ENCODE assay signal across 8 mouse cellular contexts in the genomic region with DNA sequence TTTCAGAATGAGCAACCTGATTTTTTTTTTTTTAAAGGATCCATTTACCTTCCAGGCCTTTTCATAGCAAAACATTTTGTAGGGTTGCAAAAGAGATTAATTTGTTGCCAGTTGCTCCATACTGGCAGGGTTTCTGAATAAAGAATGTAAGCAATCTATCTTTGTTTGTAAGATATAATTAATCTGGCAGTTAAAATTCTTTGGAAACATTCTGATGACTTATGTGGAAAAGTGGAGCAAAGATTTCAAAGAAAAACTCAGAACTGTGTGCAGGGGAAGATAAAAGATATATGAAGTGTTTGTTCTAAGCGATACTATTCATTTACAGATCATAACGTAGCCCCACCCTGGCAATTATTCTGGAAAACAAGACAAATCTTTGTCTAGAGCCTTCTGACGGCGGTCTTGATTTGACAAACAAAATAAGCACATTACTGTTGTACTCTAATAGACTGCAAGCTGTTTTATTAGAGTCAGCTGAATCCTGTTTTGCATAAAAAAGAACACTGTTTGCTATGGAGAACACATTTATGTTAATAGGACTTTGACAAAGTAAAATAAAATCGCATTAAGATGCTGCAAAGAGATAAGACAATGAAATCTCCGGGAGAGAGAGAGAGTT.
DNase-seq lines count a peak whose midpoint lies in the region; ATAC-seq and TF ChIP-seq lines count a peak whose summit lies in the region.

No protein-coding gene starts in this region.

- no peak for ATAC-seq in cerebellum, adult (ENCODE audit: insufficient number of reproducible peaks, low FRiP score, low TSS enrichment)
- ATAC-seq in liver, postnatal 0 days: no peak
- no peak for ATAC-seq in liver, embryonic 12.5 days
- 0 out of 2 replicates have a peak, but pooled peaks have one; percentile 40 for ATAC-seq in hindbrain, embryonic 16.5 days
- ATAC-seq in neural tube, embryonic 13.5 days (ENCODE audit: low read depth): peak; percentile 43

- no peak overlapping the region for H3K4me2 ChIP-seq in liver, postnatal 0 days (ENCODE audit: low read depth, low read length)
- H3K4me2 ChIP-seq in liver, embryonic 12.5 days: no peak overlapping the region
- no peak overlapping the region for H3K4me2 ChIP-seq in hindbrain, embryonic 16.5 days (ENCODE audit: low read length)
- peak overlapping the region; percentile 35 for H3K4me2 ChIP-seq in neural tube, embryonic 13.5 days

- no peaks in the 10 kb centered on the region for H3K4me1 ChIP-seq in cerebellum, adult 2 months (ENCODE audit: control insufficient read depth, insufficient read depth, low read length)
- peaks cover 5% of the 10 kb centered on the region; the same call in 1 of the 2 replicates for H3K4me1 ChIP-seq in liver, postnatal 0 days (ENCODE audit: insufficient read depth)
- no peaks in the 10 kb centered on the region for H3K4me1 ChIP-seq in liver, embryonic 12.5 days
- no peaks in the 10 kb centered on the region; the same call in 1 of the 2 replicates for H3K4me1 ChIP-seq in hindbrain, embryonic 16.5 days (ENCODE audit: control insufficient read depth, insufficient read depth, low read depth, low read length)
- H3K4me1 ChIP-seq in neural tube, embryonic 13.5 days (replicated peaks): peaks cover 33% of the 10 kb centered on the region

- H3K4me3 ChIP-seq in cerebellum, adult 2 months (replicated peaks; ENCODE audit: insufficient read depth, low read depth, low read length): peak overlapping the region; percentile 9
- H3K4me3 ChIP-seq in liver, postnatal 0 days (ENCODE audit: low read depth, low read length): no peak overlapping the region
- no peak overlapping the region for H3K4me3 ChIP-seq in liver, embryonic 12.5 days
- no peak overlapping the region for H3K4me3 ChIP-seq in hindbrain, embryonic 16.5 days (ENCODE audit: low read length)
- no peak overlapping the region for H3K4me3 ChIP-seq in neural tube, embryonic 13.5 days

- H3K9me3 ChIP-seq in liver, postnatal 0 days (ENCODE audit: low read length): no peaks in the 10 kb centered on the region
- H3K9me3 ChIP-seq in liver, embryonic 12.5 days (replicated peaks): no peaks in the 10 kb centered on the region
- no peaks in the 10 kb centered on the region for H3K9me3 ChIP-seq in hindbrain, embryonic 16.5 days (ENCODE audit: control insufficient read depth, low read length)
- H3K9me3 ChIP-seq in neural tube, embryonic 13.5 days: no peaks in the 10 kb centered on the region

- no peak for TF ChIP-seq EP300 in liver, postnatal 0 days (IDR thresholded peaks at IDR 0.05; ENCODE audit: low read depth)

- H3K36me3 ChIP-seq in liver, postnatal 0 days (replicated peaks; ENCODE audit: insufficient read depth, low read length): no peaks in the 10 kb centered on the region
- no peaks in the 10 kb centered on the region for H3K36me3 ChIP-seq in liver, embryonic 12.5 days
- no peaks in the 10 kb centered on the region for H3K36me3 ChIP-seq in hindbrain, embryonic 16.5 days (ENCODE audit: control insufficient read depth, insufficient read depth, low read length)
- H3K36me3 ChIP-seq in neural tube, embryonic 13.5 days: no peaks in the 10 kb centered on the region

- no peak overlapping the region for H3K27ac ChIP-seq in cerebellum, adult 2 months (ENCODE audit: insufficient read depth, low read length)
- peak overlapping the region; percentile 77 for H3K27ac ChIP-seq in liver, postnatal 0 days (ENCODE audit: low read depth)
- no peak overlapping the region for H3K27ac ChIP-seq in liver, embryonic 12.5 days
- peak overlapping the region; percentile 5; the same call in 1 of the 2 replicates for H3K27ac ChIP-seq in hindbrain, embryonic 16.5 days (ENCODE audit: low read depth, low read length)
- H3K27ac ChIP-seq in neural tube, embryonic 13.5 days (replicated peaks): peak overlapping the region; percentile 73

- TF ChIP-seq POLR2A in cerebellum, adult 2 months (IDR thresholded peaks at IDR 0.05; ENCODE audit: borderline replicate concordance, insufficient read depth, low read length): no peak

- H3K27me3 ChIP-seq in cerebellum, adult 2 months (ENCODE audit: control insufficient read depth, insufficient read depth, low read length): no peaks in the 10 kb centered on the region
- no peaks in the 10 kb centered on the region for H3K27me3 ChIP-seq in liver, postnatal 0 days (ENCODE audit: insufficient read depth, low read length)
- no peaks in the 10 kb centered on the region for H3K27me3 ChIP-seq in liver, embryonic 12.5 days (replicated peaks)
- no peaks in the 10 kb centered on the region for H3K27me3 ChIP-seq in hindbrain, embryonic 16.5 days (replicated peaks; ENCODE audit: control insufficient read depth, insufficient read depth, low read length)
- H3K27me3 ChIP-seq in neural tube, embryonic 13.5 days: no peaks in the 10 kb centered on the region

- TF ChIP-seq CTCF in cerebellum, adult 2 months (IDR thresholded peaks at IDR 0.05; ENCODE audit: borderline replicate concordance, insufficient read depth, low read depth, low read length): no peak
- no peak for TF ChIP-seq CTCF in liver, postnatal 0 days (IDR thresholded peaks at IDR 0.05; ENCODE audit: low read depth)

- 18% methylated on average over 6 of the region's 6 CpGs for WGBS in cerebellum, adult 2 months
- WGBS in liver, postnatal 0 days (ENCODE audit: insufficient replicate concordance): 57% methylated on average over 6 of the region's 6 CpGs
- 59% methylated on average over 6 of the region's 6 CpGs for WGBS in liver, embryonic 12.5 days (ENCODE audit: insufficient replicate concordance)
- 12% methylated on average over 6 of the region's 6 CpGs for WGBS in hindbrain, embryonic 16.5 days
- 9% methylated on average over 6 of the region's 6 CpGs for WGBS in neural tube, embryonic 13.5 days

- no peak for DNase-seq in cerebellum, adult 2 months
- no peak for DNase-seq in liver, postnatal 0 days
- DNase-seq in gastrocnemius, postnatal 25 days: no peak
- DNase-seq in gastrocnemius, postnatal 10 days: no peak

- H3K9ac ChIP-seq in liver, postnatal 0 days (replicated peaks): no peak overlapping the region
- H3K9ac ChIP-seq in liver, embryonic 12.5 days: no peak overlapping the region
- no peak overlapping the region for H3K9ac ChIP-seq in hindbrain, embryonic 16.5 days (ENCODE audit: low read depth, low read length)
- no peak overlapping the region for H3K9ac ChIP-seq in neural tube, embryonic 13.5 days

Comparison
In these comparisons a context has a peak if more than half of its experiments do, and no peak if none do; other contexts are left out.
1. H3K27ac ChIP-seq: peak in liver, postnatal 0 days (single experiment), hindbrain, embryonic 16.5 days (single experiment) and neural tube, embryonic 13.5 days (single experiment); none in cerebellum, adult 2 months (single experiment) and liver, embryonic 12.5 days (single experiment).
2. ATAC-seq: peak in hindbrain, embryonic 16.5 days (single experiment) and neural tube, embryonic 13.5 days (single experiment); none in cerebellum, adult (single experiment), liver, postnatal 0 days (single experiment) and liver, embryonic 12.5 days (single experiment).